Mouse (Mus musculus) brain, adult 2 months (tissue): Measurements from ENCODE around the gene Rbm18.
"Not testable (repeated sequence)": the region's sequence is repeated elsewhere in the genome, so short reads cannot be mapped to it uniquely, and the experiment has no call there.

Experiments
- DNase-seq: peaks from one replicate; pipeline ENCODE4 v3.0.0; 2011; ENCODE audit warnings: low read depth, low spot score

Gene Rbm18

GRCm38 (mm10) chr2:36136300-36136941 is at the start of gene Rbm18, which contains the start of gene Mrrf:
Rbm18 (minus strand) TSS chr2:36136773.
Mrrf (plus strand) TSS chr2:36136389.
- peak; percentile 92 for DNase-seq

DNA sequence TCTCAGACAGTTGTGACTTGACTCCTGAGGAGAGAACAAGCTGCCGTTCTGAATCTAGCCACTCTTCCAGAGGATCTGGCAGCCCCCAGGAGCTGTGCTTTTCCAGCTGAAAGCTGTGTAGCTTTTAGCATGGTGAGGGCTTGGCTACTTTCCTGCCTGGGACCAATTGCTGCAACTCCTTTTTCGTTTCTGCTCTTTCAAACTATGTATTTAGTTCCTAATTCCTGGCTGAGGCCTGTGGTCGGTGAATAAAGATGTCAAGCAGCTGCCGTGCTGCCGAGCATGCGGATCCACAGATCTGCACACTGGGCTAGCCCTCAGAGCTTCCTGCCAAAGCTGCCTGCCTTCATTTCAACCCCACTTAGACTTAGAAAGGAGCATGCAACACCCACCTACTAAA is 48.3 kb upstream of the Rbm18 start:
- DNase-seq = peak; percentile 39

- DNase-seq = no peak
Measured at GRCm38 (mm10) chr2:36184192-36184591, 47.6 kb upstream of the Rbm18 start.

DNA sequence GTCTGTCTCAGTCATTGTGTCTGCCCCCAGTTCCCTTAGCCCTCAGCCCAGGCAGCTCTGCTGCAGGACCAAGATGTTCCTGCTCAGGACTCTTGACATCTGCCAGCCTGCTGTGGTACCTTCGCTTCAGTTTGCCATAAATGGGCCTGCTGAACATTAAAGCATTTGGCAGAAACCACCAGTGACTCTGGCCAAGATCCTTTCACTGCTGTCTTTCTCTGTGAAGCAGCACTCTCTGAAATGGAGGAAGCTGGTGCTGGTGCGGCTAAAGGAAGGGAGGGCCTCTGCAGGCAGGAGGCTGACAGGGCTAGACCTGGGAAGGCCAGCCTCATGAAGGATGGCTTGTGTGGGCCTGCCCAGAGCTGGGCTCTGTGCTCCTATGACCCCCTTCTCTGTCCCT is 46.7 kb upstream of the Rbm18 start:
- peak; percentile 53 for DNase-seq

DNA sequence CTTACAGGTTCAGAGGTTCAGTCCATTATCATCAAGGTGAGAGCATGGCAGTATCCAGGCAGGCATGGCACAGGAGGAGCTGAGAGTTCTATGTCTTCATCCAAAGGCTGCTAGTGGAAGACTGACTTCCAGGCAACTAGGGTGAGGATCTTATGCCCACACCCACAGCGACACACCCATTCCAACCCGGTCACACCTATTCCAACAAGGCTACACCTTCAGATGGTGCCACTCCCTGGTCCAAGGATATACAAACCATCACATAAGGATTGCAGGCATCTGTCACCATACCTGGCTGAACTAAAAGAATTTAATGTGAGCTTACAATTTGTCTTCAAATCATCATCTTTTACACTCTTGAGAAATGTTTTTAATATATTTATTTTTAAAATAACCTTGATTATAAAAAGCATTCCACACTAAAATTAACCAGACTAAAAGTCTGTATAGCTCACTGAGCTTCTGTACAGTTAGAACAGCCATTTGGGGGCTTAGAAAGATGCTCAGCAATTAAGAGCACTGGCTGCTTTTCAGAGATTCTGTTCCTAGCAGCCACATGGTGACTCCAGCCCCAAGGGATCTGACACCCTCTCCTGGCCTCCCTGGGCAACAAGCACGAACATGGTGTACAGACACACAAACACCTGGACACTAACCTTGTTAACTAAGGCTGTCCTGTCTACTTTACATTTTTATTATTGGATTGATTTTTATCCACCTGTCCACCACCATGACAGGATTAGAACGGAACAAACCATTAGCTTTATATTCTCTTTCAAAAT is 45.2 kb upstream of the Rbm18 start:
- not testable (repeated sequence) for DNase-seq

GRCm38 (mm10) chr2:36179487-36179886 is 42.9 kb upstream of the Rbm18 start:
- no peak for DNase-seq

DNA sequence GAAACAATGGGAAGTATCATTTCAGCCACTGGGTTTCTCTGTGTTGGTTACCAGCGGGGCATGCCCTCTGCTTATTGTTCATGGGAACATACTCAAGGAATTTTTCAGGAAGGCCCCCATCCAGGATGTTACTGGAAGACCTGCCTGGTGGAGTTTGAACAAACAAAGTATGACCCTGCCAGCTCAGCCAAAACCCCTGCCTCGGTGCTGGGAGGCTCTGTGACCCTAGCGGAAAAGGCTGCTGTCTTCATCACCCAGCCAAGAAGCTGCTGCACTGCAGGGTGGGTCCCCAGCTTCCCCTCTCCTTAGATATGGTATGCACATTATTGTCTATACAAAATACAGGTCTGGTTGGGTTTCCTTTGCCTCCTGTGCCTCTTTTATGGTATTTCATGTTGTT is 36.0 kb upstream of the Rbm18 start:
- DNase-seq = no peak

DNA sequence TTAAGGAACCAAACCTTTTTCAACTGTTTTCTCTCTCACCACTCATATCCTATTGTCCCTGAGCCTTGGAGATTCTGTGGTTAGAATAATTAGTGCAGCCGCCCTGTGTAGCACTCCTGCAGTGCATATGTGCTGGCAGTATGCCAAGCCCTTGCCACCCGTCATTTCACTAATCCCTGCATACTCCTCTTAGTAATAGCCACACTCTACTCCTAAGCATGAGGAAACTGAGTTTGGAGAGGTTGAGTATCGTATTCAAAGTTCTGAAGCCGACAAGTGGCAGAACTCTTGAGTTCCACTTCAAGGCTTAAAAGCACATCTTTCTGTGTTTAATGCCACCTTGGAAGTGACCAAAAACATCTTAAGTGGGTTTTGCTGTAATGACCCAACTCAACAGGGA is 35.6 kb upstream of the Rbm18 start:
- DNase-seq = no peak

DNA sequence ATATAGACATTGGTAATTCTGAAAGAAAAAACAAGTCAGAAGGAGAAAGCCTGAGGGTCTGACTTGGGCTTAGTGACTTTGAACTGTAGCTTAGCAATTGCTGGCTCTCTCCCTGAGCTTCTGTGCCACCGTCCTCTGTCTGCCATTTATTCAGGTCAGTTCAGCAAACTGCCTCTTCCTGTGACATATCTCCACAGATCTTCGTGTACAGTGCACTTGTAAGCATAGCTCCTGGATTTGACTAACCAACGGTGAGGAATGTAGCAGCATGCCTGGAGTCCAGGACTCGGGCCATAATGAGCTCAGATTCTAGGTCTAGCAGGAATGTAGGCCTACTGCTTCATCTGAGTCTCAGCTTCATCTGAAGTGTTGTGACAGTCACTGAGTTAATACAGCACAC is 32.6 kb upstream of the Rbm18 start:
- peak; percentile 20 for DNase-seq

DNA sequence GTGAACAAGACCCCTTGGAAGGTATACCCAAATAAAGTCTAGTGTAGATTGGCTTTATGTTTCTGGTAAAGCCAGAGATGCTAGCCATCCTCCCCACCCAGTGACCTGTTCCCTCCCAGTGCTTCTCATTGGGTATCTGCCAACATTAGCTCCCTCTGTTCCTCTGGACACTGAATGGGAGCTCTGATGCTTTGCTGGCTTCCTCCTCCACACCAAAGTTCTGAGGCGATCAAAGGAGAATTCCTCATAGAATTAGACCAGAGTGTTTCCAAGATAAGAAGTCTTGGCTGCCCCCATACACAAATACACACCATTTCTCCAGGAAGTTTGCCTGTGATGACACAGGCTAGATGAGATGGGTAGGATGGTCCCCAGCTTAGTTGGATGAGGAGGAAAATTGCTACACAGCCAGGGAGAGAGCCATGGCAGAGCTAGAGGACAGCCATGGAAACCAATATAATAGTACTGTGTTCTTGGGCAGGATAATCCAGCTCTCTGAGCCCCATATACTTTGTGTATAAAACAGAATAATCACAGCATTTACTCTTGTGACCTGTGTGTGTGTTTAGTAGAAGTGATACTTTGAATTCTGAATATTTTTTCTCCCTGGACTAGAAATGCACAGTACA is 31.5 kb upstream of the Rbm18 start:
- DNase-seq = no peak

DNA sequence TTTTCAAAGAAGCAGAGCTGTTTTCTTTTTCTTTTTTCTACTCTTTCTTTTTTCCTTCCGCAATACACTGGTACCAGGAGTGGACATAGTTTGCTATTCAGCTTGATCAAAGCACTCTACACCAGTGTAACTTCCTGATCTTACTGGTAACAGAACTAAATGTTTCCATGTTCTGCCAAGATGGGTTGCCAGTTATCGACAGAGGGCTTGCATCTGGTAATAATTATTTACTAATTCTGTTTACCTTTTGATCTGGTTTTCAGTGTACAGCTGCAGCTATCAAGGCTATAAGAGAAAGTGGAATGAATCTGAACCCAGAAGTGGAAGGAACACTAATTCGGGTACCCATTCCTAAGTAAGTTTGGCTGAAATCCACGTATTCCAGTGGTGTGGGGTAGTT is 22.8 kb upstream of the Rbm18 start:
- DNase-seq = no peak

GRCm38 (mm10) chr2:36157461-36157860 is 20.9 kb upstream of the Rbm18 start:
- DNase-seq = no peak

DNA sequence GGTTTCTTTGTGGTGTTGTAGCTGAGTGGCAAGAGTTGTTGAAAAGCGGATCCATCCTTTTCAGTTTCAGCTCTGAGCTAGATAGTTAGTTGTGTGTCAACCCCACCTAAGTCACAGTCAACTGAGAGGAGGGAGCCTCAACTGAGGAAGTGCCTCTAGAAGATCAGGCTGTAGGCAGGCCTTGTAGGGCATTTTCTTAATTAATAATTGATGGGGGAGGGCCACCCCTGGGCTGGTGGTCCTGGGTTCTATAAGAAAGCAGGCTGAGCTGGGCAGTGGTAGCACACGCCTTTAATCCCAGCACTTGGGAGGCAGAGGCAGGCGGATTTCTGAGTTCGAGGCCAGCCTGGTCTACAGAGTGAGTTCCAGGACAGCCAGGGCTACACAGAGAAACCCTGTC is 15.8 kb upstream of the Rbm18 start:
- DNase-seq = not testable (repeated sequence)

- no peak for DNase-seq
Measured at GRCm38 (mm10) chr2:36148876-36149365, 12.3 kb upstream of the Rbm18 start.

GRCm38 (mm10) chr2:36139096-36139495 is 2.5 kb upstream of the Rbm18 start:
- DNase-seq = no peak

GRCm38 (mm10) chr2:36135887-36136286 is 686 bp downstream of the Rbm18 start:
- DNase-seq = peak; percentile 6

GRCm38 (mm10) chr2:36129051-36129450 is 7.5 kb downstream of the Rbm18 start:
- DNase-seq = no peak

- DNase-seq = no peak
Measured at GRCm38 (mm10) chr2:36127973-36128372, 8.6 kb downstream of the Rbm18 start.

DNA sequence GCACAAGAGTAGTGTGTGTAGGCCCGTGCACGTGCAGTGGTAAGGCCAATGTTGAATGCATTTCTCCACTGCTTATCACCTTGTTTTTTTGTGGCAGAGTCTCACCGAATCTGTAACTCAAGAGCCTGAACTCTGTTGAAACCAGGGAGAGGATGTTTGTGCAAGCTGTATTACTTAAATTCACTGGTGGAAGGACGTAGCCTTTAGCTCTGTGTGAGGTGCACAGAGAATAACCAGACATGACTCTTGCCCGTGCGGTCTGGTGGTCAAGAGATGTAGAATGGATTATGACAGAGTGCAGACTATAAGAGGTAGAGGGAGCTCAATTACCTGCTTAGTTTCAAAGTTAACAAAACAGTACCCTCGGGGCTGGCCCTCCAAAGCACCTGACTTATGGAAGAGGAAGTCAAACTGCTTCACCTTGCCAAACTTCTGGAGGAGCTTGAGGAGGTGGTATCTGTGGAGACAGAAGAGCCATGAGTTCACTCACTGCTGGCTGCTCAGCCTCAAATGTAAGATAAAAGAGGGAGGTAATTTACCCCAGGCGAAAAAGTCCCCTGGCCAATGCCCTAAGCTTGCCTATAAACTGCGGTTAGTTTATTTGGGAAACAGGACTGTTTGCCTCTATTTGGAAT is 9.7 kb downstream of the Rbm18 start:
- no peak for DNase-seq

DNA sequence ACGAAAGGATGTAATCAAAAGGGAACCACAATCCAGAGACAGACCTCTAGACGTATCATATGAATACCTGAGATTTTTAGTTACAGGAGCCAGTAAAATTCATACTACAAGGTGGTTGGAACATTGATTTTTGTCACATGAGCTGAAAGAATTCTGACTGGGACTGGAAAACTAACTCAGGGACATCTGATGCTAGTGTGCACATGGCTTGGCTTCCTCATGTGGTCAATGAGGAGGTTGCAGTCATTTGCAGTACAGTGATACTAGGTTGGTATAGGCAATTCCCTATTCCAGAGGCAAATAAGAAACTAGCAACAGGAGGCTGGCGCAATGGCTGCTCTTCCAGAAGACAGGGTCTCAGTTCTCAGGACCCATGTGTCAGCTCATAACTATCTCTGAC is 23.9 kb downstream of the Rbm18 start:
- no peak for DNase-seq

- no peak for DNase-seq
Measured at GRCm38 (mm10) chr2:36108615-36109014, 28.0 kb downstream of the Rbm18 start.
